Mouse (Mus musculus) olfactory bulb, adult 2 months (tissue): ENCODE results near the gene Siglec1.

ENCODE experiments used
- CTCF ChIP-seq: fragments of 200-500 bp; IDR thresholded peaks from 2 replicates; pipeline ENCODE4 v1.5.1; 2012; ENCODE audit warnings: low read depth, mild to moderate bottlenecking, low read length, moderate library complexity; ENCODE audit not compliant: insufficient read depth
- POLR2A ChIP-seq: fragments of 200-500 bp; IDR thresholded peaks from 2 replicates; pipeline ENCODE4 v1.6.1; 2012; ENCODE audit warnings: mild to moderate bottlenecking, low read depth, low read length, moderate library complexity; ENCODE audit not compliant: insufficient read depth

GRCm38 (mm10) chr2:131134826-131135400 lies 48.3 kb upstream of the Siglec1 start:
- no peak for TF ChIP-seq CTCF
- no peak for TF ChIP-seq POLR2A
